Comparison of ENCODE assay signal across 9 mouse cellular contexts in genomic region chr6:94751101-94751440, GRCm38 (mm10). TPM values are rescaled to one million over a fixed set of nuclear protein-coding genes. Genes with fewer than 3 reads are reported as not detected.
DNase-seq lines count a peak whose midpoint lies in the region; ATAC-seq and TF ChIP-seq lines count a peak whose summit lies in the region.
"Had no signal": no experiment of that assay in that cellular context is flagged by ENCODE, and none has a peak within 500 bp of the region (broad histone marks: within the 10 kb centered on the region; RNA-seq: fewer than 3 reads in every experiment).

No protein-coding gene starts in this region.

- H3K4me3 ChIP-seq in lung, adult 2 months (replicated peaks; ENCODE audit: extremely low read depth, low read depth, low read length), result no peak overlapping the region
- H3K4me3 ChIP-seq in forebrain, embryonic 15.5 days, result no peak overlapping the region
- H3K4me3 ChIP-seq in midbrain, postnatal 0 days (ENCODE audit: low read depth, low read length), result no peak overlapping the region

- CTCF ChIA-PET in Patski (lab: Charles Lee), result no interaction called here

- H3K27me3 ChIP-seq in Patski, result no peaks in the 10 kb centered on the region
- H3K27me3 ChIP-seq in forebrain, embryonic 15.5 days, result no peaks in the 10 kb centered on the region
- no peaks in the 10 kb centered on the region for H3K27me3 ChIP-seq in midbrain, postnatal 0 days (ENCODE audit: insufficient read depth, low read length)

- H3K9ac ChIP-seq in forebrain, embryonic 15.5 days (replicated peaks), result no peak overlapping the region
- H3K9ac ChIP-seq in midbrain, postnatal 0 days (replicated peaks; ENCODE audit: low read length, poor library complexity, severe bottlenecking), result no peak overlapping the region

- DNase-seq in lung, adult 2 months, result no peak
- no peak for DNase-seq in lung, postnatal 4 days
- no peak for DNase-seq in Patski (ENCODE audit: low read depth, low spot score)
- peak; percentile 26 for DNase-seq in midbrain, postnatal 0 days (ENCODE audit: low spot score)
- no peak for DNase-seq in frontal cortex, postnatal 25 days (ENCODE audit: low spot score in 2 of 2)
- no peak for DNase-seq in kidney, adult 9 months
- DNase-seq: adrenal gland, adult 8-10 months had no signal

- no peaks in the 10 kb centered on the region for H3K4me1 ChIP-seq in lung, adult 2 months (ENCODE audit: control insufficient read depth, insufficient read depth, low read length)
- H3K4me1 ChIP-seq in forebrain, embryonic 15.5 days, result peaks cover 13% of the 10 kb centered on the region
- H3K4me1 ChIP-seq in midbrain, postnatal 0 days (ENCODE audit: insufficient read depth, low read length), result no peaks in the 10 kb centered on the region

- H3K9me3 ChIP-seq in forebrain, embryonic 15.5 days, result no peaks in the 10 kb centered on the region
- no peaks in the 10 kb centered on the region for H3K9me3 ChIP-seq in midbrain, postnatal 0 days (ENCODE audit: low read length)

- H3K4me2 ChIP-seq in forebrain, embryonic 15.5 days (replicated peaks), result no peak overlapping the region
- H3K4me2 ChIP-seq in midbrain, postnatal 0 days (ENCODE audit: low read depth, low read length, poor library complexity, severe bottlenecking), result peak overlapping the region; percentile 28; the same call in 1 of the 2 replicates

- peak; percentile 39 for TF ChIP-seq CTCF in lung, adult 2 months (IDR thresholded peaks at IDR 0.05; ENCODE audit: insufficient read depth, low read length)
- peak; percentile 50 for TF ChIP-seq CTCF in Patski (IDR thresholded peaks at IDR 0.05)
- TF ChIP-seq CTCF in midbrain, postnatal 0 days (IDR thresholded peaks at IDR 0.05), result peak; percentile 62

- 40% methylated on average over 8 of the region's 8 CpGs for WGBS in lung, adult 2 months
- 15% methylated on average over 8 of the region's 8 CpGs for WGBS in forebrain, embryonic 15.5 days
- 21% methylated on average over 8 of the region's 8 CpGs for WGBS in midbrain, postnatal 0 days

- no peak for ATAC-seq in Patski
- ATAC-seq in forebrain, embryonic 15.5 days (replicated peaks), result 0 out of 2 replicates have a peak, but pooled peaks have one; percentile 17
- no peak for ATAC-seq in midbrain, postnatal 0 days (ENCODE audit: low FRiP score)
- ATAC-seq in erythroblast, adult 5-6 weeks (replicated peaks; ENCODE audit: low FRiP score, poor library complexity, severe bottlenecking), result no peak

- no peak overlapping the region for H3K27ac ChIP-seq in forebrain, embryonic 15.5 days (replicated peaks)
- no peak overlapping the region for H3K27ac ChIP-seq in midbrain, postnatal 0 days (ENCODE audit: low read depth, low read length)

- in situ Hi-C loops in Patski (cut with MboI; ENCODE audit: low pct_unique_long_range_greater_than_20kb), result no loop called here

- no peaks in the 10 kb centered on the region for H3K36me3 ChIP-seq in forebrain, embryonic 15.5 days
- H3K36me3 ChIP-seq in midbrain, postnatal 0 days (ENCODE audit: insufficient read depth, low read length), result no peaks in the 10 kb centered on the region

- POLR2A ChIA-PET in Patski (lab: Charles Lee), result no interaction called here

- no peak for TF ChIP-seq POLR2A in lung, adult 2 months (IDR thresholded peaks at IDR 0.05; ENCODE audit: borderline replicate concordance, extremely low read depth, low read depth, low read length)

RNA-seq across cellular contexts. Expression of gene Lrig1, which starts 51.1 kb away (rescaled TPM):
- polyA plus RNA-seq in lung, adult 2 months (2012; rRNA removed), result 18.7 and 22.9 TPM in 2 replicates
- 45.8 TPM for polyA plus RNA-seq in Patski (2021)
- 7.4 and 9.8 TPM in 2 replicates for polyA plus RNA-seq in forebrain, embryonic 15.5 days (2015; fragmentation: Nextera tagmentation; extraction: Ambion mirVana)
- 76.3 and 90.8 TPM in 2 replicates for total RNA-seq in midbrain, postnatal 0 days (2014; rRNA removed)
- 16.6 and 22.6 TPM in 2 replicates for polyA plus RNA-seq in midbrain, postnatal 0 days (2015; fragmentation: Nextera tagmentation; extraction: Ambion mirVana)
- total RNA-seq in erythroblast, adult 5-6 weeks (2015; ENCODE audit: low replicate concordance), result 1.2 and 2.5 TPM in 2 replicates
- total RNA-seq in erythroblast, adult 5-6 weeks (2017; ENCODE audit: low replicate concordance), result 1.3 and 2.5 TPM in 2 replicates
